Mouse (Mus musculus) megakaryocyte, embryonic 14.5 days (primary cell): ENCODE data around the gene Tvp23b. TPM values are rescaled to one million over a fixed set of nuclear protein-coding genes. Genes with fewer than 3 reads are reported as not detected.

Experiments
- H3K27me3 ChIP-seq: replicated peaks from 2 replicates; pipeline ENCODE3; 2012; ENCODE audit warnings: inconsistent platforms
- H3K36me3 ChIP-seq: replicated peaks from 2 replicates; pipeline ENCODE3; 2012; ENCODE audit warnings: low read length, inconsistent platforms, mixed read lengths
- H3K4me1 ChIP-seq: 2 replicates; pipeline ENCODE4 v1.6.1; 2012; ENCODE audit warnings: inconsistent platforms
- H3K4me3 ChIP-seq: replicated peaks from 2 replicates; pipeline ENCODE3; 2012; ENCODE audit warnings: moderate library complexity, mild to moderate bottlenecking, inconsistent platforms
- H3K9me3 ChIP-seq: 2 replicates; pipeline ENCODE4 v1.6.1; 2012; ENCODE audit warnings: inconsistent platforms
- FLI1 ChIP-seq: IDR thresholded peaks from 2 replicates; pipeline ENCODE4 v1.6.1; 2012; ENCODE audit warnings: low read length, inconsistent platforms, mixed read lengths
- GATA1 ChIP-seq: IDR thresholded peaks from 3 replicates; pipeline ENCODE4 v1.6.1; 2012; ENCODE audit warnings: mixed read lengths, low read length, inconsistent platforms, borderline replicate concordance
- polyA plus RNA-seq: library from polyadenylated mRNA; stranded (reverse); fragments of >175 nt; gene quantifications from 2 replicates; pipeline ENCODE4 v1.2.3, GENCODE M21; 2012; ENCODE audit warnings: low replicate concordance; ENCODE audit not compliant: insufficient read depth

Gene Tvp23b
- polyA plus RNA-seq, 1 experiment = 2.0 TPM

GRCm38 (mm10) chr11:62934795-62935514 lies 55.7 kb downstream of the Tvp23b start:
- H3K27me3 ChIP-seq = peaks cover 19% of the 10 kb centered on the region
- no peaks in the 10 kb centered on the region for H3K36me3 ChIP-seq
- TF ChIP-seq GATA1 = no peak
- no peak for TF ChIP-seq FLI1
- H3K4me1 ChIP-seq = peaks cover 12% of the 10 kb centered on the region
- H3K9me3 ChIP-seq = peaks cover 4% of the 10 kb centered on the region; the same call in 1 of the 2 replicates
- no peak overlapping the region for H3K4me3 ChIP-seq

GRCm38 (mm10) chr11:62937986-62938385 lies 58.7 kb downstream of the Tvp23b start:
- Histone ChIP-seq H3K36me3 (no peaks in the 10 kb centered on the region), H3K27me3 (peaks cover 14% of the 10 kb centered on the region), H3K9me3 (peaks cover 4% of the 10 kb centered on the region; the same call in 1 of the 2 replicates), H3K4me3 (no peak overlapping the region), H3K4me1 (no peaks in the 10 kb centered on the region)
- TF ChIP-seq FLI1 = no peak
- TF ChIP-seq GATA1 = no peak

- no peak for TF ChIP-seq GATA1
- no peak for TF ChIP-seq FLI1
Observed at GRCm38 (mm10) chr11:62938921-62939320, 59.7 kb downstream of the Tvp23b start.

GRCm38 (mm10) chr11:62940176-62940575 lies 60.9 kb downstream of the Tvp23b start:
- H3K9me3 ChIP-seq = no peaks in the 10 kb centered on the region; the same call in 1 of the 2 replicates
- H3K4me1 ChIP-seq = no peaks in the 10 kb centered on the region
- H3K36me3 ChIP-seq = no peaks in the 10 kb centered on the region
- peaks cover 16% of the 10 kb centered on the region for H3K27me3 ChIP-seq
- no peak overlapping the region for H3K4me3 ChIP-seq
- TF ChIP-seq GATA1 = no peak
- TF ChIP-seq FLI1 = no peak

More at GRCm38 (mm10) chr11:62938921-62939320, 59.7 kb downstream of the Tvp23b start:
- Histone ChIP-seq H3K9me3 (no peaks in the 10 kb centered on the region; the same call in 1 of the 2 replicates), H3K27me3 (peaks cover 17% of the 10 kb centered on the region), H3K36me3 (no peaks in the 10 kb centered on the region), H3K4me1 (no peaks in the 10 kb centered on the region), H3K4me3 (no peak overlapping the region)

GRCm38 (mm10) chr11:62943538-62943937 lies 64.3 kb downstream of the Tvp23b start:
- no peaks in the 10 kb centered on the region for H3K9me3 ChIP-seq
- H3K4me3 ChIP-seq = no peak overlapping the region
- TF ChIP-seq FLI1 (no peak), GATA1 (no peak)
- peaks cover 16% of the 10 kb centered on the region for H3K27me3 ChIP-seq
- H3K36me3 ChIP-seq = no peaks in the 10 kb centered on the region
- no peaks in the 10 kb centered on the region for H3K4me1 ChIP-seq

- Histone ChIP-seq H3K9me3 (no peaks in the 10 kb centered on the region), H3K4me1 (no peaks in the 10 kb centered on the region), H3K36me3 (no peaks in the 10 kb centered on the region), H3K27me3 (peaks cover 15% of the 10 kb centered on the region), H3K4me3 (no peak overlapping the region)
- TF ChIP-seq FLI1 (no peak), GATA1 (no peak)
Observed at GRCm38 (mm10) chr11:62945514-62945913, 66.3 kb downstream of the Tvp23b start.

GRCm38 (mm10) chr11:62949548-62949947 lies 70.3 kb downstream of the Tvp23b start:
- Histone ChIP-seq H3K36me3 (no peaks in the 10 kb centered on the region), H3K27me3 (peaks cover 9% of the 10 kb centered on the region), H3K4me3 (no peak overlapping the region), H3K4me1 (no peaks in the 10 kb centered on the region), H3K9me3 (no peaks in the 10 kb centered on the region)
- TF ChIP-seq FLI1 = no peak
- no peak for TF ChIP-seq GATA1

GRCm38 (mm10) chr11:62951012-62951411 lies 71.8 kb downstream of the Tvp23b start, which contains the start of gene Cdrt4:
TSS of gene Cdrt4 (plus strand) at chr11:62951193.
- no peak for TF ChIP-seq FLI1
- no peak for TF ChIP-seq GATA1
- H3K4me1 ChIP-seq = no peaks in the 10 kb centered on the region

GRCm38 (mm10) chr11:62954766-62955165 lies 75.5 kb downstream of the Tvp23b start:
- Histone ChIP-seq H3K4me3 (no peak overlapping the region), H3K4me1 (no peaks in the 10 kb centered on the region), H3K36me3 (no peaks in the 10 kb centered on the region), H3K27me3 (peaks cover 6% of the 10 kb centered on the region), H3K9me3 (no peaks in the 10 kb centered on the region)
- TF ChIP-seq GATA1 (no peak), FLI1 (no peak)

More at GRCm38 (mm10) chr11:62951012-62951411, 71.8 kb downstream of the Tvp23b start, which contains the start of gene Cdrt4:
- Histone ChIP-seq H3K36me3 (no peaks in the 10 kb centered on the region), H3K27me3 (peaks cover 6% of the 10 kb centered on the region), H3K9me3 (no peaks in the 10 kb centered on the region), H3K4me3 (no peak within 1 kb of the TSS)

GRCm38 (mm10) chr11:62955186-62955585 lies 75.9 kb downstream of the Tvp23b start:
- no peak for TF ChIP-seq GATA1
- TF ChIP-seq FLI1 = no peak
- Histone ChIP-seq H3K9me3 (no peaks in the 10 kb centered on the region), H3K4me1 (no peaks in the 10 kb centered on the region), H3K36me3 (no peaks in the 10 kb centered on the region), H3K4me3 (no peak overlapping the region), H3K27me3 (peaks cover 4% of the 10 kb centered on the region)
